Mouse (Mus musculus) inflammation-experienced regulatory T-cells (primary cell): ENCODE data around the gene Nit1. TPM values are rescaled to one million over a fixed set of nuclear protein-coding genes. Genes with fewer than 3 reads are reported as not detected.

Experiments
- polyA plus RNA-seq, 2 experiments: library from polyadenylated mRNA; unstranded; fragments of 100-300 nt; shearing (Covaris generic); gene quantifications; one replicate each; pipeline ENCODE4 v1.2.1; 2017

The Nit1 gene
- polyA plus RNA-seq = 10 to 100 TPM; 42.0 to 43.2 TPM

GRCm38 (mm10) chr1:171345225-171346094, at the start of gene Nit1, which contains the start of gene Pfdn2:
Nit1 (minus strand) TSS chr1:171345646.
Pfdn2 (plus strand) TSS chr1:171345670.

DNA sequence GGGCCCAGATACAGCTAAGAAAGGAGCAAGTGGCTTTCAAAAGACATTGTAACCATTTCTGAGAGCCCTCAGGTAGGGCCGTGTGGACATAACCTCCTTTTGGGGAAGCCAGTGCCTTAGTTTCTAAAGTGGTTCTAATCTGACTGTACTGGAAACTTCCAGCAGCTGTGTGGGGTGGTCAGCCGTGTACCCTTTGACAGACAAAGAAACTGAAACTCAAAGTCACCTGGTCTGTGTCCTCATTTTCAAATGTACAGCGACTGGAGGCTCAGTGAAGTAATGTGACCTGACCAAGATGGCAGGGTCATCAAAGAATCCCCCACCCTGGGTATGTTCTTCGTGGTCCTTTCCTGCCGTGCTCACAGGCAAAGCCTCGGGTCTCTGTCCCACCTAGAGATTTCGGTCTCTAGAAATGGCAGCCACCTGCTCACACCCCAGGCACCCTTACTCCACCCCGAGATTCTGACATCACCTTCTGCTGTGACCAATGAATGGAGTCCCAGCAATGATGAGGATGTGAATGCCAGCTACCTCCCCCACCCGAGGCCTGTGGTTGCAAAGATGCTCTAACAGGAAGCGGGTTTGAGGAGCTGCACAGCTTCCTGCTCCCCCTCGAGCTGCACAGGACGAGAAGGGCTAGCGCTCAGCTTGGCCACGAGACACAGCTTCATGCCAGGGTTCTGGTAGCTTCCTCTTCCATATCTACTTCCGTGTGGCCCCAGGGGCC, 43.1 kb upstream of the Nit1 start, which contains the start of gene Arhgap30:
Arhgap30 (plus strand) TSS at position 579 of the 727 bp plus-strand sequence.

GRCm38 (mm10) chr1:171369845-171370556, 24.6 kb upstream of the Nit1 start, which contains the start of gene Nectin4:
Nectin4 (plus strand) TSS chr1:171370099.

DNA sequence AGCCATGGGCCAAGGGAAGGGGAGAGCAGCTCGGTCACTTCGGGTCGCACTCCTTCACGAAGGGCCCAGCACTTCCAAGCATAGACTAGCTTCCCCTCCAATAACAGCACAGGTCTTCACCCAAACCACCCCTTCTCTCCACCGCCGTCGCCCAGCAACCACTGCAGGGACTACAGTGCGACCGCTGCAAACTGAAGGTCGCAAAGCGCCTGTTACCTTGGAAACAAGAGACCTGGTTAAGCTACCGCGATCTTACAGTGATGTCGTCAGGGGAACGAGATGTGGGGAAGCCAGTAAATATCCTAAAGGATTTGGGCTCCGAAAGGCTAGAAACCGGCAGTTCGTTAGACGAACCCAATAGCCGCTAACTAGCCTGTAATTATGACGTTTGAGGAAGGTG, 15.2 kb upstream of the Nit1 start, which contains the start of gene Klhdc9:
Klhdc9 (minus strand) TSS at position 143 of the 400 bp plus-strand sequence.

GRCm38 (mm10) chr1:171328839-171329432, 16.5 kb downstream of the Nit1 start, which contains the start of gene Dedd:
Dedd (plus strand) TSS chr1:171329145.

GRCm38 (mm10) chr1:171294298-171295062, 51.0 kb downstream of the Nit1 start, which contains the start of gene Ufc1:
Ufc1 (minus strand) TSS chr1:171295024.

Other genes with a start within 250 kb of the Nit1 start
- gene Cfap126, start 231.7 kb downstream of the Nit1 start, polyA plus RNA-seq = 1 to 10 TPM in 1 of 2 experiments, not detected in 1; 3.6 TPM
- gene Sdhc, start 195.0 kb downstream of the Nit1 start, polyA plus RNA-seq = 100 to 1,000 TPM; 156 to 158 TPM
- under 1 TPM in 1 of 2 experiments, not detected in 1; 0.36 TPM for gene Mpz, start 194.9 kb downstream of the Nit1 start, polyA plus RNA-seq
- gene Pcp4l1, start 149.4 kb downstream of the Nit1 start, polyA plus RNA-seq = under 1 TPM in 1 of 2 experiments, not detected in 1; 0.17 TPM
- 1 to 10 TPM in 1 of 2 experiments, under 1 TPM in 1; 0.27 to 1.2 TPM for gene Nr1i3, start 131.7 kb downstream of the Nit1 start, polyA plus RNA-seq
- 10 to 100 TPM; 29.9 to 43.7 TPM for gene Tomm40l, start 123.1 kb downstream of the Nit1 start, polyA plus RNA-seq
- gene Apoa2, start 120.6 kb downstream of the Nit1 start, polyA plus RNA-seq = not detected
- gene Fcer1g, start 111.3 kb downstream of the Nit1 start, polyA plus RNA-seq = 10 to 100 TPM in 1 of 2 experiments, 1 to 10 TPM in 1; 3.4 to 15.4 TPM
- 1 to 10 TPM in 1 of 2 experiments, not detected in 1; 1.3 TPM for gene Adamts4, start 95.2 kb downstream of the Nit1 start, polyA plus RNA-seq
- gene Ndufs2, start 94.3 kb downstream of the Nit1 start, polyA plus RNA-seq = 100 to 1,000 TPM; 174 to 195 TPM
- gene B4galt3, start 75.3 kb downstream of the Nit1 start, polyA plus RNA-seq = 10 to 100 TPM; 39.8 to 41.4 TPM
- 10 to 100 TPM; 63.5 to 98.8 TPM for gene Ppox, start 64.5 kb downstream of the Nit1 start, polyA plus RNA-seq
- gene Usp21, start 57.7 kb downstream of the Nit1 start, polyA plus RNA-seq = 10 to 100 TPM; 58.7 to 64.2 TPM
- 10 to 100 TPM; 64.4 to 71.1 TPM for gene Ufc1, start 50.6 kb downstream of the Nit1 start, polyA plus RNA-seq
- gene Dedd, start 16.5 kb downstream of the Nit1 start, polyA plus RNA-seq = 10 to 100 TPM; 42.6 to 52.0 TPM
- 100 to 1,000 TPM in 1 of 2 experiments, 10 to 100 TPM in 1; 80.8 to 111 TPM for gene Pfdn2, start within 50 bp of the Nit1 start, polyA plus RNA-seq
- not detected for gene Klhdc9, start 15.2 kb upstream of the Nit1 start, polyA plus RNA-seq
- 1 to 10 TPM in 1 of 2 experiments, under 1 TPM in 1; 0.29 to 1.4 TPM for gene Nectin4, start 24.5 kb upstream of the Nit1 start, polyA plus RNA-seq
- 100 to 1,000 TPM; 170 to 197 TPM for gene Arhgap30, start 43.3 kb upstream of the Nit1 start, polyA plus RNA-seq
- gene Usf1, start 65.7 kb upstream of the Nit1 start, polyA plus RNA-seq = 10 to 100 TPM; 72.9 to 77.0 TPM
- 1 to 10 TPM; 2.6 to 3.1 TPM for gene Tstd1, start 73.2 kb upstream of the Nit1 start, polyA plus RNA-seq
- 1 to 10 TPM in 1 of 2 experiments, not detected in 1; 1.8 TPM for gene F11r, start 91.9 kb upstream of the Nit1 start, polyA plus RNA-seq
- 10 to 100 TPM; 13.0 to 16.1 TPM for gene Alyref2, start 157.8 kb upstream of the Nit1 start, polyA plus RNA-seq
- under 1 TPM in 1 of 2 experiments, not detected in 1; 0.24 TPM for gene Itln1, start 189.6 kb upstream of the Nit1 start, polyA plus RNA-seq
- gene Cd244a, start 213.5 kb upstream of the Nit1 start, polyA plus RNA-seq = 1 to 10 TPM in 1 of 2 experiments, under 1 TPM in 1; 0.57 to 2.0 TPM